Mouse (Mus musculus): ENCODE measurements around the gene Usp40.

DNA sequence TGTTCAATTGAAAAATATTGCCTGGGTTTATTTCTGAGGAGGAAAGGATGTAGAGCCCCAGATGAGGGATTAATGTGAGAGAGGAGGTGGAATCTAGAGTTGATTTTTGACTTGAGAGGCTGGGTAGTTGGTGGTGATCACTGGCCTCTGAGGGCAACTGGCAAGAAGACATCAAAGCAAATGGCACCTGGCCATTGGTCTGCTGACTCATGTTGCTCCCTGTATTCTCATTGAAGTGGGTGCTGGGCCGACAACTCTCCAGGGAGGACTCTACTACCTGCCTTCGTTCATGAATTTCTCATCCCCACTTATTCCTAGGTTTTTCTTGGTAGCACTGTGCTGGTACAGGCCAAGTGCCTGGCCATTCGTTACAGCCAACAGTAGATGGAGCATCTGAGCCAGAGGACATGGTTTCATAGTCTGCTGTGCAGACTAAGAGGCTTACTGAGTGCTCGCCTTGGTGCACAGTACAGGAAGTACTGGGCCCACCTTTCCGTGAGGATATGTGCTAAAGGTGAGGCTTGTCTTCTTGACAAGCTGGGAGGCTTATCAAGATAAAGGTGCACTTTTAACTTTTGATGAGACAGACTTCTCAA is 101.9 kb downstream of the Usp40 start:
- TF ChIP-seq MYOG (IDR thresholded peaks at IDR 0.05; ENCODE audit: control insufficient read depth in 1 of 3, insufficient read depth in 1 of 3, insufficient read length in 2 of 3, low read depth in 2 of 3) (no peak), MYOD1 (IDR thresholded peaks at IDR 0.05; ENCODE audit: control insufficient read depth in 1 of 3, insufficient read length in 2 of 3, low read depth in 2 of 3) (no peak), POLR2A (IDR thresholded peaks at IDR 0.05; ENCODE audit: insufficient read length, low read depth) (no peak), CEBPB (IDR thresholded peaks at IDR 0.05; ENCODE audit: insufficient read depth, poor library complexity, severe bottlenecking) (no peak), MAX (IDR thresholded peaks at IDR 0.05; ENCODE audit: low read depth) (no peak), TCF12 (IDR thresholded peaks at IDR 0.05; ENCODE audit: insufficient read depth, poor library complexity, severe bottlenecking) (no peak), POLR2AphosphoS2 (IDR thresholded peaks at IDR 0.05; ENCODE audit: insufficient read length, low read depth) (no peak)
